Mouse (Mus musculus) forebrain, postnatal 0 days (tissue): Measurements from ENCODE around the gene Tmbim1. TPM values are rescaled to one million over a fixed set of nuclear protein-coding genes. Genes with fewer than 3 reads are reported as not detected.
"Not testable (repeated sequence)": the region's sequence is repeated elsewhere in the genome, so short reads cannot be mapped to it uniquely, and the experiment has no call there.

Experiments
- ATAC-seq: fragments of 200-750 bp; cut with Nextera tagmentation; 2 replicates; pipeline ENCODE4 v1.8.0; 2017; ENCODE audit warnings: mild to moderate bottlenecking, moderate library complexity
- DNase-seq: peaks from one replicate; pipeline ENCODE4 v3.0.0-alpha.2; 2015
- H3K27ac ChIP-seq: fragments of 300-500 bp; sonication (generic); 2 replicates; pipeline ENCODE4 v1.5.1; 2014; ENCODE audit warnings: low read depth, mild to moderate bottlenecking, antibody characterized with exemption, low read length, moderate library complexity, mixed read lengths
- H3K27me3 ChIP-seq: fragments of 300-500 bp; sonication (generic); 2 replicates; pipeline ENCODE4 v1.6.1; 2014; ENCODE audit warnings: mild to moderate bottlenecking, low read length, mixed read lengths; ENCODE audit not compliant: insufficient read depth
- H3K36me3 ChIP-seq: fragments of 300-500 bp; sonication (generic); 2 replicates; pipeline ENCODE4 v1.6.1; 2014; ENCODE audit warnings: mild to moderate bottlenecking, moderate library complexity; ENCODE audit not compliant: insufficient read depth
- H3K4me1 ChIP-seq: fragments of 300-500 bp; sonication (generic); 2 replicates; pipeline ENCODE4 v1.6.1; 2014; ENCODE audit warnings: antibody characterized with exemption; ENCODE audit not compliant: insufficient read depth
- H3K4me2 ChIP-seq: fragments of 300-500 bp; sonication (generic); 2 replicates; pipeline ENCODE4 v1.6.1; 2014; ENCODE audit warnings: low read depth, mild to moderate bottlenecking, moderate library complexity
- H3K4me3 ChIP-seq: fragments of 300-500 bp; sonication (generic); 2 replicates; pipeline ENCODE4 v1.5.1; 2014; ENCODE audit warnings: low read depth, low read length, mixed read lengths
- H3K9ac ChIP-seq: fragments of 300-500 bp; sonication (generic); 2 replicates; pipeline ENCODE4 v1.6.1; 2014; ENCODE audit warnings: mild to moderate bottlenecking
- H3K9me3 ChIP-seq: fragments of 300-500 bp; sonication (generic); 2 replicates; pipeline ENCODE4 v1.6.1; 2016; ENCODE audit warnings: low read length
- CTCF ChIP-seq: sonication (generic); IDR thresholded peaks from 2 replicates; pipeline ENCODE4 v1.5.1; 2016; ENCODE audit warnings: antibody characterized with exemption, control low read depth, low read depth
- WGBS: fragments of 180-500 bp; shearing (Covaris S2); extraction: QIAGEN DNeasy Blood & Tissue Kit; methylation state at CpG from one replicate; pipeline ENCODE4 v1.1.7; 2014; 5-methylcytosine and 5-hydroxymethylcytosine counted together
- polyA plus RNA-seq: library from polyadenylated mRNA; unstranded; fragments of >200 nt; fragmentation: Nextera tagmentation; extraction: Ambion mirVana; gene quantifications from 2 replicates; pipeline ENCODE4 v1.2.1, GENCODE M21; 2015
- total RNA-seq: library from RNA; depleted of rRNA; stranded (reverse); fragments of >200 nt; gene quantifications from 2 replicates; pipeline ENCODE4 v1.2.3, GENCODE M21; 2014

The Tmbim1 gene
- total and polyA plus RNA-seq, 2 experiments from 2014 or later = 7.9 TPM

GRCm38 (mm10) chr1:74342308-74342707, 36.9 kb upstream of the Tmbim1 start:
- WGBS = 85% methylated on average over 1 of the region's 1 CpGs
- DNase-seq (no peak), ATAC-seq (no peak)
- no peak overlapping the region for H3K27ac ChIP-seq
- no peak overlapping the region for H3K9ac ChIP-seq
- no peak overlapping the region for H3K4me3 ChIP-seq
- no peak for TF ChIP-seq CTCF
- H3K27me3 ChIP-seq = no peaks in the 10 kb centered on the region
- no peak overlapping the region for H3K4me2 ChIP-seq
- H3K9me3 ChIP-seq = no peaks in the 10 kb centered on the region
- no peaks in the 10 kb centered on the region for H3K4me1 ChIP-seq
- no peaks in the 10 kb centered on the region for H3K36me3 ChIP-seq

- no peak overlapping the region for H3K9ac ChIP-seq
- H3K4me1 ChIP-seq = no peaks in the 10 kb centered on the region
- no peak for ATAC-seq
- TF ChIP-seq CTCF = no peak
- DNase-seq = no peak
- no peak overlapping the region for H3K27ac ChIP-seq
- H3K9me3 ChIP-seq = no peaks in the 10 kb centered on the region
- H3K4me2 ChIP-seq = no peak overlapping the region
- H3K4me3 ChIP-seq = no peak overlapping the region
- 87% methylated on average over 7 of the region's 7 CpGs for WGBS
- H3K27me3 ChIP-seq = no peaks in the 10 kb centered on the region
- no peaks in the 10 kb centered on the region for H3K36me3 ChIP-seq
Observed at GRCm38 (mm10) chr1:74341898-74342297, 36.5 kb upstream of the Tmbim1 start.

- 96% methylated on average over 4 of the region's 4 CpGs for WGBS
- ATAC-seq = not testable (repeated sequence)
Observed at GRCm38 (mm10) chr1:74340992-74341391, 35.6 kb upstream of the Tmbim1 start.

GRCm38 (mm10) chr1:74340361-74340764, 34.9 kb upstream of the Tmbim1 start:
- Histone ChIP-seq H3K27ac (no peak overlapping the region), H3K27me3 (no peaks in the 10 kb centered on the region), H3K9me3 (no peaks in the 10 kb centered on the region), H3K36me3 (no peaks in the 10 kb centered on the region), H3K4me1 (no peaks in the 10 kb centered on the region), H3K9ac (no peak overlapping the region), H3K4me2 (no peak overlapping the region), H3K4me3 (no peak overlapping the region)
- ATAC-seq (peak; percentile 40; the same call in 1 of the 2 replicates), DNase-seq (peak; percentile 43)
- 66% methylated on average over 6 of the region's 6 CpGs for WGBS
- TF ChIP-seq CTCF = no peak

More at GRCm38 (mm10) chr1:74340992-74341391, 35.6 kb upstream of the Tmbim1 start:
- H3K9me3 ChIP-seq, H3K27me3 ChIP-seq, H3K36me3 ChIP-seq, H3K4me3 ChIP-seq, DNase-seq, H3K9ac ChIP-seq, H3K27ac ChIP-seq, H3K4me1 ChIP-seq, H3K4me2 ChIP-seq: not testable (repeated sequence)

- H3K9me3 ChIP-seq = no peaks in the 10 kb centered on the region
- DNase-seq (no peak), ATAC-seq (no peak)
- no peak overlapping the region for H3K27ac ChIP-seq
- H3K4me1 ChIP-seq = no peaks in the 10 kb centered on the region
- TF ChIP-seq CTCF = no peak
- H3K9ac ChIP-seq = no peak overlapping the region
- no peak overlapping the region for H3K4me2 ChIP-seq
- H3K4me3 ChIP-seq = no peak overlapping the region
- WGBS = 94% methylated on average over 9 of the region's 9 CpGs
- H3K36me3 ChIP-seq = no peaks in the 10 kb centered on the region
- H3K27me3 ChIP-seq = no peaks in the 10 kb centered on the region
Observed at GRCm38 (mm10) chr1:74339917-74340316, 34.5 kb upstream of the Tmbim1 start.

GRCm38 (mm10) chr1:74338626-74339025, 33.2 kb upstream of the Tmbim1 start:
- H3K9me3 ChIP-seq = no peaks in the 10 kb centered on the region
- H3K27ac ChIP-seq = no peak overlapping the region
- H3K36me3 ChIP-seq = no peaks in the 10 kb centered on the region
- H3K4me3 ChIP-seq = no peak overlapping the region
- ATAC-seq = no peak
- WGBS = 88% methylated on average over 4 of the region's 4 CpGs
- no peak for TF ChIP-seq CTCF
- H3K4me2 ChIP-seq = no peak overlapping the region
- peaks cover under 1% of the 10 kb centered on the region; the same call in 1 of the 2 replicates for H3K4me1 ChIP-seq
- H3K27me3 ChIP-seq = no peaks in the 10 kb centered on the region
- no peak overlapping the region for H3K9ac ChIP-seq
- DNase-seq = no peak

- DNase-seq = no peak
- Histone ChIP-seq H3K9ac (no peak overlapping the region), H3K27me3 (no peaks in the 10 kb centered on the region), H3K4me2 (no peak overlapping the region), H3K4me3 (no peak overlapping the region), H3K36me3 (no peaks in the 10 kb centered on the region), H3K4me1 (peaks cover 6% of the 10 kb centered on the region; the same call in 1 of the 2 replicates), H3K9me3 (no peaks in the 10 kb centered on the region), H3K27ac (no peak overlapping the region)
- 95% methylated on average over 4 of the region's 5 CpGs for WGBS
- no peak for ATAC-seq
- TF ChIP-seq CTCF = no peak
Observed at GRCm38 (mm10) chr1:74338013-74338412, 32.6 kb upstream of the Tmbim1 start.
